ENCODE assay signal across 20 mouse cellular contexts in genomic region chr16:33288536-33288935, GRCm38 (mm10). TPM values are rescaled to one million over a fixed set of nuclear protein-coding genes. Genes with fewer than 3 reads are reported as not detected.
DNase-seq lines count a peak whose midpoint lies in the region; ATAC-seq and TF ChIP-seq lines count a peak whose summit lies in the region.
"Had no signal": no experiment of that assay in that cellular context is flagged by ENCODE, and none has a peak within 500 bp of the region (broad histone marks: within the 10 kb centered on the region; RNA-seq: fewer than 3 reads in every experiment).

No protein-coding gene starts in this region.

- H3K4me3 ChIP-seq in ES-E14 (ENCODE audit: insufficient read depth in 1 of 2, low read depth in 1 of 2, low read length in 2 of 2, poor library complexity in 1 of 2, severe bottlenecking in 1 of 2), result no peak overlapping the region
- no peak overlapping the region for H3K4me3 ChIP-seq in hindbrain, embryonic 14.5 days (replicated peaks; ENCODE audit: low read length)
- H3K4me3 ChIP-seq: embryonic facial prominence, embryonic 10.5 days; embryonic facial prominence, embryonic 12.5 days; forebrain, embryonic 13.5 days; forebrain, embryonic 15.5 days had no signal

- H3K4me1 ChIP-seq in ES-E14 (ENCODE audit: control insufficient read depth in 2 of 2, insufficient read depth in 2 of 2, low read length in 2 of 2, poor library complexity in 1 of 2), result no peaks in the 10 kb centered on the region; a peak in 1 of 4 replicates
- H3K4me1 ChIP-seq in hindbrain, embryonic 14.5 days (replicated peaks; ENCODE audit: control insufficient read depth, insufficient read depth, low read length), result no peaks in the 10 kb centered on the region
- H3K4me1 ChIP-seq: embryonic facial prominence, embryonic 10.5 days; embryonic facial prominence, embryonic 12.5 days; forebrain, embryonic 13.5 days; forebrain, embryonic 15.5 days had no signal

- ATAC-seq in hindbrain, embryonic 14.5 days (ENCODE audit: low FRiP score), result no peak
- ATAC-seq: activated CD4-positive, CD25-positive, alpha-beta regulatory T cell, adult 4 months; forebrain, embryonic 13.5 days; forebrain, embryonic 15.5 days; forebrain, postnatal 0 days had no signal

- in situ Hi-C loops in ES-E14 (cut with MboI; ENCODE audit: low sequenced_read_pairs in 2 of 2, unreplicated experiment in 2 of 2), result no loop called here

- no peak overlapping the region for H3K4me2 ChIP-seq in hindbrain, embryonic 14.5 days (replicated peaks)
- H3K4me2 ChIP-seq: embryonic facial prominence, embryonic 12.5 days; forebrain, embryonic 13.5 days; forebrain, embryonic 15.5 days had no signal

- no peak overlapping the region for H3K9ac ChIP-seq in ES-E14 (ENCODE audit: insufficient read depth, low read depth, low read length, poor library complexity, severe bottlenecking)
- no peak overlapping the region for H3K9ac ChIP-seq in hindbrain, embryonic 14.5 days
- H3K9ac ChIP-seq: embryonic facial prominence, embryonic 12.5 days; forebrain, embryonic 13.5 days; forebrain, embryonic 15.5 days; forebrain, postnatal 0 days had no signal

- WGBS in hindbrain, embryonic 14.5 days, result 87% methylated on average over 9 of the region's 9 CpGs

- peaks cover 21% of the 10 kb centered on the region for H3K36me3 ChIP-seq in ES-E14 (ENCODE audit: control insufficient read depth, insufficient read depth, low read length, poor library complexity, severe bottlenecking)
- peaks cover 87% of the 10 kb centered on the region for H3K36me3 ChIP-seq in hindbrain, embryonic 14.5 days (replicated peaks; ENCODE audit: control insufficient read depth, insufficient read depth)

- H3K27me3 ChIP-seq in hindbrain, embryonic 14.5 days (ENCODE audit: control insufficient read depth, insufficient read depth, low read length), result no peaks in the 10 kb centered on the region
- H3K27me3 ChIP-seq: embryonic facial prominence, embryonic 12.5 days; forebrain, embryonic 13.5 days; forebrain, embryonic 15.5 days had no signal

- no peak overlapping the region for H3K27ac ChIP-seq in ES-E14 (ENCODE audit: insufficient read depth, low read depth, low read length, poor library complexity, severe bottlenecking)
- H3K27ac ChIP-seq in hindbrain, embryonic 14.5 days, result no peak overlapping the region
- H3K27ac ChIP-seq: embryonic facial prominence, embryonic 10.5 days; embryonic facial prominence, embryonic 12.5 days; forebrain, embryonic 13.5 days; forebrain, embryonic 15.5 days had no signal

- DNase-seq in ES-CJ7 (ENCODE audit: low read depth, low spot score) (peak; percentile 53), ES-E14 (ENCODE audit: low read depth, low spot score) (peak; percentile 29), WW6 (ENCODE audit: low read depth, low spot score) (peak; percentile 9)
- no peak for DNase-seq in hindbrain, embryonic 14.5 days (ENCODE audit: low spot score)
- DNase-seq in spleen, adult 12 weeks (ENCODE audit: low spot score), result no peak
- DNase-seq in kidney, postnatal 25 days, result no peak
- DNase-seq: adrenal gland, adult 8-10 months; adrenal gland, postnatal 14 days; adrenal gland, postnatal 36 days; cerebellum, adult 11-12 months; cerebellum, adult 2 months; cerebellum, adult 9-10 months; cerebellum, postnatal 10 days; cerebellum, postnatal 25 days; forebrain, postnatal 0 days had no signal

- no peaks in the 10 kb centered on the region for H3K9me3 ChIP-seq in ES-E14 (ENCODE audit: control insufficient read depth, insufficient read depth, low read depth, low read length)
- H3K9me3 ChIP-seq in hindbrain, embryonic 14.5 days (ENCODE audit: control insufficient read depth, low read length), result peaks cover 5% of the 10 kb centered on the region; the same call in 1 of the 2 replicates
- H3K9me3 ChIP-seq: embryonic facial prominence, embryonic 12.5 days; forebrain, embryonic 15.5 days had no signal

TF ChIP-seq in ES-E14, 5 proteins besides CTCF, POLR2A, EP300 and RAD21:
- TF ChIP-seq ZC3H11A (IDR thresholded peaks at IDR 0.05; ENCODE audit: borderline replicate concordance, low read depth, low read length) (no peak), ZNF384 (IDR thresholded peaks at IDR 0.05; ENCODE audit: low read depth, low read length) (no peak), MAFK (IDR thresholded peaks at IDR 0.05; ENCODE audit: insufficient read depth, low read depth, low read length) (no peak), CHD2 (IDR thresholded peaks at IDR 0.05; ENCODE audit: low read depth, low read length) (no peak), HCFC1 (IDR thresholded peaks at IDR 0.05; ENCODE audit: borderline replicate concordance, insufficient read depth, low read length) (no peak)
TF ChIP-seq in ES-E14: peak in this region for 0.

RNA-seq across cellular contexts. Expression of gene Snx4, which starts 37.3 kb away (rescaled TPM):
- total RNA-seq in ES-E14 (2012; rRNA removed), result 43.1 and 54.9 TPM in 2 replicates
- 94.9 and 105 TPM in 2 replicates for polyA plus RNA-seq in hindbrain, embryonic 14.5 days (2014; fragmentation: Nextera tagmentation; extraction: Ambion mirVana)

Comparison
In these comparisons a context has a peak if more than half of its experiments do, and no peak if none do; other contexts are left out.
1. DNase-seq: peak in ES-CJ7 (single experiment), ES-E14 (single experiment) and WW6 (single experiment); none in hindbrain, embryonic 14.5 days (single experiment), spleen, adult 12 weeks (single experiment) and kidney, postnatal 25 days (0 of 2).